Mouse (Mus musculus) liver, postnatal 0 days (tissue): ENCODE data around the gene Agap3. TPM values are rescaled to one million over a fixed set of nuclear protein-coding genes. Genes with fewer than 3 reads are reported as not detected.

ENCODE experiments used
- ATAC-seq: fragments of 200-750 bp; cut with Nextera tagmentation; 2 replicates; pipeline ENCODE4 v1.8.0; 2017; ENCODE audit warnings: mild to moderate bottlenecking, moderate library complexity
- DNase-seq: peaks from one replicate; pipeline ENCODE4 v3.0.0-alpha.2; 2016
- H3K27ac ChIP-seq: fragments of 300-500 bp; sonication (generic); 2 replicates; pipeline ENCODE4 v1.5.1; 2014; ENCODE audit warnings: antibody characterized with exemption, moderate library complexity, mild to moderate bottlenecking, low read depth
- H3K27me3 ChIP-seq: fragments of 300-500 bp; sonication (generic); 2 replicates; pipeline ENCODE4 v1.6.1; 2014; ENCODE audit warnings: low read length, control low read depth, mixed read lengths; ENCODE audit not compliant: insufficient read depth
- H3K36me3 ChIP-seq: fragments of 300-500 bp; sonication (generic); replicated peaks from 2 replicates; pipeline ENCODE4 v1.6.1; 2014; ENCODE audit warnings: mild to moderate bottlenecking, control low read depth, low read length, moderate library complexity, mixed read lengths; ENCODE audit not compliant: insufficient read depth
- H3K4me1 ChIP-seq: fragments of 300-500 bp; sonication (generic); 2 replicates; pipeline ENCODE4 v1.6.1; 2014; ENCODE audit warnings: antibody characterized with exemption, mild to moderate bottlenecking, control low read depth; ENCODE audit not compliant: insufficient read depth
- H3K4me2 ChIP-seq: fragments of 300-500 bp; sonication (generic); 2 replicates; pipeline ENCODE4 v1.6.1; 2014; ENCODE audit warnings: low read depth, mild to moderate bottlenecking, low read length, moderate library complexity, mixed read lengths
- H3K4me3 ChIP-seq: fragments of 300-500 bp; sonication (generic); 2 replicates; pipeline ENCODE4 v1.5.1; 2014; ENCODE audit warnings: low read depth, low read length
- H3K9ac ChIP-seq: fragments of 300-500 bp; sonication (generic); replicated peaks from 2 replicates; pipeline ENCODE4 v1.6.1; 2014; ENCODE audit warnings: mild to moderate bottlenecking, moderate library complexity
- H3K9me3 ChIP-seq: fragments of 300-500 bp; sonication (generic); 2 replicates; pipeline ENCODE4 v1.6.1; 2016; ENCODE audit warnings: mild to moderate bottlenecking, control low read depth, low read length, mixed read lengths
- CTCF ChIP-seq: sonication (generic); IDR thresholded peaks from 2 replicates; pipeline ENCODE4 v1.5.1; 2016; ENCODE audit warnings: antibody characterized with exemption, low read depth
- EP300 ChIP-seq: IDR thresholded peaks from 2 replicates; pipeline ENCODE4 v1.6.1; 2016; ENCODE audit warnings: antibody characterized with exemption, low read depth, mild to moderate bottlenecking
- WGBS: fragments of 180-500 bp; shearing (Covaris S2); extraction: QIAGEN DNeasy Blood & Tissue Kit; methylation state at CpG from one replicate; pipeline ENCODE4 v1.1.7; 2014; ENCODE audit not compliant: insufficient replicate concordance; 5-methylcytosine and 5-hydroxymethylcytosine counted together
- polyA plus RNA-seq: library from polyadenylated mRNA; unstranded; fragments of >200 nt; fragmentation: Nextera tagmentation; extraction: Ambion mirVana; gene quantifications from 2 replicates; pipeline ENCODE4 v1.2.1, GENCODE M21; 2015

Agap3 gene
- polyA plus RNA-seq, 1 experiment from 2014 or later, result 8.3 TPM

GRCm38 (mm10) chr5:24466762-24467161, 14.8 kb downstream of the Agap3 start:
- Histone ChIP-seq H3K27me3 (no peaks in the 10 kb centered on the region), H3K9me3 (no peaks in the 10 kb centered on the region), H3K27ac (no peak overlapping the region), H3K36me3 (no peaks in the 10 kb centered on the region), H3K9ac (no peak overlapping the region), H3K4me1 (no peaks in the 10 kb centered on the region), H3K4me3 (no peak overlapping the region), H3K4me2 (no peak overlapping the region)
- WGBS, result 71% methylated on average over 12 of the region's 12 CpGs
- no peak for TF ChIP-seq CTCF
- no peak for TF ChIP-seq EP300
- ATAC-seq (no peak), DNase-seq (no peak)

GRCm38 (mm10) chr5:24470600-24470999, 18.6 kb downstream of the Agap3 start:
- H3K4me3 ChIP-seq, result no peak overlapping the region
- H3K4me2 ChIP-seq, result no peak overlapping the region
- peak; percentile 72 for ATAC-seq
- H3K4me1 ChIP-seq, result peaks cover 11% of the 10 kb centered on the region
- TF ChIP-seq CTCF (peak; percentile 98), EP300 (no peak)
- no peak overlapping the region for H3K9ac ChIP-seq
- H3K27ac ChIP-seq, result no peak overlapping the region
- peaks cover 17% of the 10 kb centered on the region for H3K27me3 ChIP-seq
- no peaks in the 10 kb centered on the region for H3K36me3 ChIP-seq
- H3K9me3 ChIP-seq, result no peaks in the 10 kb centered on the region
- WGBS, result 15% methylated on average over 5 of the region's 5 CpGs
- DNase-seq, result peak; percentile 85

GRCm38 (mm10) chr5:24472884-24473619, 21.1 kb downstream of the Agap3 start:
- no peak for ATAC-seq

GRCm38 (mm10) chr5:24474025-24474722, 22.2 kb downstream of the Agap3 start:
- Histone ChIP-seq H3K4me1 (peaks cover 11% of the 10 kb centered on the region), H3K9me3 (no peaks in the 10 kb centered on the region), H3K4me3 (peak overlapping the region; percentile 39), H3K4me2 (peak overlapping the region; percentile 72), H3K27ac (no peak overlapping the region), H3K9ac (no peak overlapping the region), H3K27me3 (peaks cover 17% of the 10 kb centered on the region), H3K36me3 (peaks cover 19% of the 10 kb centered on the region)
- WGBS, result 6% methylated on average over 69 of the region's 77 CpGs
- no peak for TF ChIP-seq EP300
- DNase-seq, result no peak
- ATAC-seq, result peak; percentile 18

More at GRCm38 (mm10) chr5:24472884-24473619, 21.1 kb downstream of the Agap3 start:
- peaks cover 17% of the 10 kb centered on the region for H3K27me3 ChIP-seq
- no peak overlapping the region for H3K4me2 ChIP-seq
- TF ChIP-seq CTCF (no peak), EP300 (no peak)
- H3K36me3 ChIP-seq, result peaks cover 9% of the 10 kb centered on the region
- H3K27ac ChIP-seq, result no peak overlapping the region
- peaks cover 11% of the 10 kb centered on the region for H3K4me1 ChIP-seq
- H3K9me3 ChIP-seq, result no peaks in the 10 kb centered on the region
- DNase-seq, result no peak
- H3K4me3 ChIP-seq, result no peak overlapping the region
- H3K9ac ChIP-seq, result no peak overlapping the region
- 66% methylated on average over 6 of the region's 7 CpGs for WGBS

- Histone ChIP-seq H3K4me1 (peaks cover 11% of the 10 kb centered on the region), H3K4me2 (peak overlapping the region; percentile 72), H3K9ac (no peak overlapping the region), H3K27ac (no peak overlapping the region), H3K36me3 (peaks cover 23% of the 10 kb centered on the region), H3K27me3 (peaks cover 17% of the 10 kb centered on the region), H3K9me3 (no peaks in the 10 kb centered on the region), H3K4me3 (peak overlapping the region; percentile 39)
- 7% methylated on average over 51 of the region's 67 CpGs for WGBS
- peak; percentile 16; the same call in 1 of the 2 replicates for TF ChIP-seq CTCF
- no peak for TF ChIP-seq EP300
- peak; percentile 36 for DNase-seq
- ATAC-seq, result 0 out of 2 replicates have a peak, but pooled peaks have one; percentile 28
Measured at GRCm38 (mm10) chr5:24474723-24475261, 22.8 kb downstream of the Agap3 start.

GRCm38 (mm10) chr5:24475476-24476241, 23.7 kb downstream of the Agap3 start:
- H3K9me3 ChIP-seq, result no peaks in the 10 kb centered on the region
- DNase-seq (no peak), ATAC-seq (no peak)
- H3K27me3 ChIP-seq, result peaks cover 17% of the 10 kb centered on the region
- H3K27ac ChIP-seq, result no peak overlapping the region
- no peak overlapping the region for H3K4me3 ChIP-seq
- no peak overlapping the region for H3K9ac ChIP-seq
- H3K4me2 ChIP-seq, result no peak overlapping the region
- no peak for TF ChIP-seq EP300
- no peak for TF ChIP-seq CTCF
- H3K4me1 ChIP-seq, result peaks cover 11% of the 10 kb centered on the region
- WGBS, result 75% methylated on average over 6 of the region's 6 CpGs
- H3K36me3 ChIP-seq, result peaks cover 30% of the 10 kb centered on the region
